Comparison of ENCODE assay signal across 26 mouse cellular contexts in the genomic region with DNA sequence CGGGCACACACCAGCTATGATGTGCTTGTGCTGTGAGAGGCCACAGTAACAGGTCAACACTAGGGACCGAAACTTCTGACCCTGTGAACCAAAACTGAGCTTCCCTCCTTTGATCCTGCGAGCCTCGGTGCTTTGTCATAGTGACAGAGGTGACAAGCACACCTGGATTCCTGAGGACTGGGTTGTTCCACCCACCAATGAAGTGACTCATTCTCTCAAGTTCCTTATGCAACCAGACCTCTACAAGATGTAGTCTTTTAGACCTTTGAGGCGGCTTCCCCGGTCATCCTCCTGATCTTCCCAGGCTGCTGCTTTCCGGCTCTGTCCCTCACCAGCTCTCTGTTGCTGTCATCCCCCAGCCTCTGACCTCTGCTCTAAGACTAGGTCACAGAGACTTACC.
"Had no signal": no experiment of that assay in that cellular context is flagged by ENCODE, and none has a peak within 500 bp of the region (broad histone marks: within the 10 kb centered on the region; RNA-seq: fewer than 3 reads in every experiment).

No protein-coding gene starts in this region.

- H3K4me3 ChIP-seq: gastrocnemius, adult 2 months; heart, embryonic 10.5 days; heart, embryonic 12.5 days; hindbrain, embryonic 10.5 days; hindbrain, embryonic 12.5 days; intestine, embryonic 15.5 days; kidney, embryonic 15.5 days; limb, embryonic 13.5 days; limb, embryonic 15.5 days had no signal

- H3K27me3 ChIP-seq: heart, embryonic 12.5 days; hindbrain, embryonic 12.5 days; intestine, embryonic 15.5 days; kidney, embryonic 15.5 days; limb, embryonic 13.5 days; limb, embryonic 15.5 days had no signal

- H3K4me2 ChIP-seq: heart, embryonic 12.5 days; hindbrain, embryonic 12.5 days; hindbrain, embryonic 14.5 days; intestine, embryonic 15.5 days; kidney, embryonic 15.5 days; limb, embryonic 13.5 days; limb, embryonic 15.5 days had no signal

- H3K27ac ChIP-seq: gastrocnemius, adult 2 months; heart, embryonic 10.5 days; hindbrain, embryonic 10.5 days; hindbrain, embryonic 12.5 days; hindbrain, embryonic 14.5 days; intestine, embryonic 15.5 days; kidney, embryonic 15.5 days; kidney, postnatal 0 days; limb, embryonic 13.5 days; limb, embryonic 15.5 days had no signal

- DNase-seq: gastrocnemius, adult 2 months; gastrocnemius, postnatal 10 days; gastrocnemius, postnatal 25 days; heart, postnatal 10 days; heart, postnatal 4 days; kidney, adult 18-20 months; kidney, adult 8-10 months; kidney, postnatal 14 days; kidney, postnatal 36 days; layer of hippocampus, adult 9-11 months; layer of hippocampus, postnatal 36 days; left cerebral cortex, postnatal 4 days had no signal

- H3K9ac ChIP-seq: heart, embryonic 12.5 days; hindbrain, embryonic 12.5 days; hindbrain, embryonic 14.5 days; intestine, embryonic 15.5 days; kidney, embryonic 15.5 days; limb, embryonic 13.5 days; limb, embryonic 15.5 days had no signal

- ATAC-seq: forebrain, embryonic 16.5 days; hindbrain, embryonic 16.5 days; inflammation-experienced regulatory T-cells, adult 6 months; intestine, embryonic 15.5 days; intestine, postnatal 0 days had no signal

- H3K36me3 ChIP-seq: hindbrain, embryonic 10.5 days; hindbrain, embryonic 12.5 days; intestine, embryonic 15.5 days; kidney, embryonic 15.5 days; limb, embryonic 13.5 days; limb, embryonic 15.5 days had no signal

- H3K9me3 ChIP-seq: heart, embryonic 10.5 days; heart, embryonic 12.5 days; hindbrain, embryonic 10.5 days; hindbrain, embryonic 12.5 days; intestine, embryonic 15.5 days; kidney, embryonic 15.5 days; limb, embryonic 13.5 days; limb, embryonic 15.5 days had no signal

- H3K4me1 ChIP-seq: heart, embryonic 10.5 days; heart, embryonic 12.5 days; hindbrain, embryonic 10.5 days; hindbrain, embryonic 12.5 days; intestine, embryonic 15.5 days; kidney, embryonic 15.5 days; limb, embryonic 13.5 days; limb, embryonic 15.5 days had no signal
